Mouse (Mus musculus) monocyte, adult 5-6 weeks (primary cell): ENCODE results near the gene Rbm4. TPM values are rescaled to one million over a fixed set of nuclear protein-coding genes. Genes with fewer than 3 reads are reported as not detected.

ENCODE experiments used
- ATAC-seq: fragments of 153-309, 156-312 bp; replicated peaks from 2 replicates; pipeline ENCODE4 v1.8.0; 2017; ENCODE audit warnings: mild to moderate bottlenecking; ENCODE audit not compliant: low TSS enrichment, insufficient number of reproducible peaks, severe bottlenecking, poor library complexity, low FRiP score
- total RNA-seq: library from RNA; stranded (forward); fragments of 200-1000, 200-491, 200-594 nt; gene quantifications from 3 replicates; pipeline ENCODE4 v1.2.3, GENCODE M21; 2017

Rbm4 gene
- total RNA-seq, 1 experiment from 2014 or later, result 84.7 TPM

DNA sequence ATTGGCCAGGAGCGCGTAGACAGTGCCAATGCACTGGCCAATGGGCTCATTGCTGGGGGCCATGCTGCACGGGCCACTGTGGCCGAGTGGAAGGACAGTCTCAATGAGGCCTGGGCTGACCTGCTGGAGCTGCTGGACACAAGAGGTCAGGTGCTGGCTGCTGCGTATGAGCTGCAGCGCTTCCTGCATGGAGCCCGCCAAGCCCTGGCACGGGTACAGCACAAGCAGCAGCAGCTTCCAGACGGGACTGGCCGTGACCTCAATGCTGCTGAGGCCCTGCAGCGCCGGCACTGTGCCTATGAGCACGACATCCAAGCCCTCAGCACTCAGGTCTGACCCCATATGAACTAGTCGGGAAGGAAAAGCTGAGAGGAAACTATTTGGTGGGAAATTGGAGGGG is 47.1 kb downstream of the Rbm4 start:
- no peak for ATAC-seq

DNA sequence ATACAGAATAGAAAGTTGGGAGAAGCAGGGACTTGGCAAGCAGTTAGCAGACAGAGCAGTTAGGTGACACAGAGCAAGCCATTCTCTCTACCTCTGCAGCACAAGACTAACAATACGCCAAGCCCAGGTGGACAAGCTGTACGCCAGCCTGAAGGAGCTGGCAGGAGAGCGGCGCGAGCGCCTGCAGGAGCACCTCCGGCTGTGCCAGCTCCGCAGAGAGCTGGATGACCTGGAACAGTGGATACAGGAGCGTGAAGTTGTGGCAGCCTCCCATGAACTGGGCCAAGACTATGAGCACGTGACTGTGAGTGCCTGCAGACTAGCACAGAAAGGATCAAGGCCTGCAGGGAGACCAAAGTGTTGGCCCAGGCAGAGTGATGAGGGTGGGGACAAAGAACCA is 48.0 kb downstream of the Rbm4 start:
- ATAC-seq, result no peak

DNA sequence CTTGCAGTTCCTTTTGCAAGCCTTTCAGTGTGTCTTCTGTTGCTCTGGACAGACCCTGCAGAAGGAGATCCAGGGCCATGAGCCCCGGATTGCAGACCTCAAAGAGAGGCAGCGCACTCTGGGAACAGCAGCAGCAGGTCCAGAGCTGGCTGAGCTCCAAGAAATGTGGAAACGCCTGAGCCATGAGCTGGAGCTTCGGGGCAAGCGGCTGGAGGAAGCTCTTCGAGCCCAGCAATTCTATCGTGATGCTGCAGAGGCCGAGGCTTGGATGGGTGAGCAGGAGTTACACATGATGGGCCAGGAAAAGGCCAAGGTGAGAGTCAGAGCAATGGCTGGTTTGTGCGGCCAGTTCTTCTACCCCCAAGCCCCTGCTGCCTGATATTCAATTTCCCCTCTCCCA is 48.6 kb downstream of the Rbm4 start:
- ATAC-seq, result no peak

DNA sequence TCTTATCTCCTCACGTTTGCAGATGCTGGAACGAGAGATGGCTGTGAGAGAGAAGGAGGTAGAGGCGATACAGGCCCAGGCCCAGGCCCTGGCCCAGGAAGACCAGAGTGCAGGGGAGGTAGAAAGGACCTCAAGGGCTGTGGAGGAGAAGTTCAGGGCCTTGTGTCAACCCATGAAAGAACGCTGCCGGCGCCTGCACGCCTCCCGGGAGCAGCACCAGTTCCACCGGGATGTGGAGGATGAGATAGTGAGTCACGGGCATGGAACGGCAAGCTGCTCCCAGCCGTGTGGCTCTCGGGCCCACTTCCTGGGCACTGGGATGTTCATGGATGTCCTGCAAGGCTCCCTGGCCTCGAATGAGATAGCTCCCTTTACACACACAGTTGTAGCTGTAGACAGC is 49.7 kb downstream of the Rbm4 start:
- ATAC-seq, result no peak

DNA sequence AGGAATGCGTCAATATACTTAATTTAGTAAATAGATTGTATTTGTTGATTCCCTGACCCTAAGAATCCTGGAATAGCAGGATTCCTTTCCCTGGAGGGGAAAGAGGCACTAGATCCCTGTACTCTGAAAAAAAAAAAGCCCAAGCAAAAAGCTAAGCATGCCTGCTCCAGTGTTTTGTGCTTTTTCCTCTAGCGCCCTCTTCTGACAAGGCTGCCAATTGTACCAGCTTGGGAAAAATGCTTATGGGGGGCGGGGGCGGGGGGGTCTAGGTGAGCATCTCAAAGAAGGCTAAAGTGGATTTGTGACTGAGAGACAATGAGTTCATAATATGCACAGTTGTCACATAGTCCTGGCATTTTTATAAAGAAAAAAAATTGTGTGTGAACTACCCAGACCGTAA is 50.2 kb downstream of the Rbm4 start:
- ATAC-seq, result no peak

DNA sequence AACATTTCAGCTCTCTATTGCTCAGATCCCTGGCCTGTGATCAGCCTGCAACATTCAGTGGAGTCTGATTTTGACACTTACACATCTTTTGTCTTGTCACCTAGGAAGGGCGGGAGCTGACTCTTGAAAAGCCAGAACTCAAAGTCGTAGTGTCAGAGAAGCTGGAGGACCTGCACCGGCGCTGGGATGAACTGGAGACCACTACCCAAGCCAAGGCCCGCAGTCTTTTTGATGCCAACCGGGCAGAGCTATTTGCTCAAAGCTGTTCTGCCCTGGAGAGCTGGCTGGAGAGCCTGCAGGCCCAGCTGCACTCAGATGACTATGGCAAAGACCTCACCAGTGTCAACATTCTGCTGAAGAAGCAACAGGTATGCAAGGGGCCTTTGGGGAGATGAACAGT is 51.5 kb downstream of the Rbm4 start:
- ATAC-seq, result no peak

DNA sequence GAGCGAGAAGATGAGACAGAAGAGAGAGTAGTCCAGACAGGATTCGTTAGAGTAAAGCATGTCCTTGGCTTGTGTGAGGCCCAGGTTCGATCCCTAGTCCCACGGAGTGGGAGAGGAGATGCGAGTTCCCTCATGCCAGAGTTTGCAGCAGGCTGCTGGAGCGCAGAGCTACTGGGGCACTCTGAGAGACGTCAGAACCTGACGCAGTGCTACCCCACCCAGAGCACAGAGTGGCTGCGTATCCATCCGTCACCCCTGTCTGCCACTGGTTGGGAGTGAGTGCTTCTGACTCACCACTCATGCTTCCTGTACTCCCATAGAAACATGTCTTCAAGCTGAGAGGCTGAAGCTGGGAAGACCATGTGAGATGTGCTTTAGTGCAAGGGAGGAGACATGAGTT is 52.2 kb downstream of the Rbm4 start:
- ATAC-seq, result no peak

DNA sequence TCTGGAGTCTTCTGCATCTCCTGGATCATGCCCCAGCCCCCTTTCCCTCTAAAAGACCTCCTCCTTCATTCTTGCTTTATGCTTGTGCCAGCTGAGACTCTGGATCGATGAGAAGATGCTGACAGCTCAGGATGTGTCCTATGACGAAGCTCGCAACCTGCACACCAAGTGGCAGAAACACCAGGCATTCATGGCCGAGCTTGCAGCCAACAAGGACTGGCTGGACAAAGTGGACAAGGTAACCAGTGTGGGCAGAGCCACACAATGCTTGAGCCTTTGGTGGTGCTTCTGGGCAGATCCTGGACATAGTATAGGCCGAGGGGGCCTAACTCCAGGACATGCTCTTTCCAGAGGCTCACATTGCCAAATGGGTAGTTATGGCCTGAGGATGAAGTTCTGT is 53.9 kb downstream of the Rbm4 start:
- ATAC-seq, result no peak

DNA sequence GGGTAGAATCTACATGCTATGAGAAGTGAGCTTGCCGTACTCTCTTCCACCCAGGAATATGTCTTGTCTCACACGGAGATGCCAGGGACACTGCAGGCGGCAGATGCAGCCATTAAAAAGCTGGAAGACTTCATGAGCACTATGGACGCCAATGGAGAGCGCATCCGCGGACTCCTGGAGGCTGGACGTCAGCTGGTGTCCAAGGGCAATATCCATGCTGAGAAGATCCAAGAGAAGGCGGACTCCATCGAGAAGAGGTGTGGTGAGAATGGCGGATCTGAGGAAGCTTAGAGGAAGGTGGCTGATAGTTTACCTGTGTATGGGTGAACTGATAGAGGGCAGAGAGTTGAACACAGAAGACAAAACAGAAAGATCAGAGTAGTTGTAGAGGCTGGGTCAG is 54.6 kb downstream of the Rbm4 start:
- no peak for ATAC-seq

DNA sequence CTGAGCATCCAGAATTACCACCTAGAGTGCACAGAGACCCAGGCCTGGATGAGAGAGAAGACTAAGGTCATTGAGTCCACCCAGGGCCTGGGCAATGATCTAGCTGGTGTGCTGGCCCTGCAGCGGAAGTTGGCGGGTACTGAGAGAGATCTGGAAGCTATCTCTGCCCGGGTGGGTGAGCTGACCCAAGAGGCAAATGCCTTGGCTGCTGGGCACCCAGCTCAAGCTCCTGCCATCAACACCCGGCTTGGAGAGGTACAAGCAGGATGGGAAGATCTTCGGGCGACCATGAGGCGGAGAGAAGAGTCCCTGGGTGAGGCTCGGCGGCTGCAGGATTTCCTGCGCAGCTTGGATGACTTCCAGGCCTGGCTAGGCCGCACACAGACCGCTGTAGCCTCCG is 55.8 kb downstream of the Rbm4 start:
- ATAC-seq, result no peak

Other genes with a start within 250 kb of the Rbm4 start
- gene Lrfn4, start 178.2 kb downstream of the Rbm4 start, total RNA-seq, result not detected in 3 replicates
- 16.7 to 27.3 TPM (median 27.2 TPM) in 3 replicates for gene Rce1, start 168.3 kb downstream of the Rbm4 start, total RNA-seq
- gene Gm960, start 95.2 kb downstream of the Rbm4 start, total RNA-seq, result not detected in 3 replicates
- gene Sptbn2, start 82.7 kb downstream of the Rbm4 start, total RNA-seq, result not detected in 3 replicates
- gene Rbm4b, start 37.4 kb downstream of the Rbm4 start, total RNA-seq, result 12.2 to 30.8 TPM (median 24.9 TPM) in 3 replicates
- 15.1 to 25.6 TPM (median 19.0 TPM) in 3 replicates for gene Gm21992, start 17.7 kb upstream of the Rbm4 start, total RNA-seq
- 6.2 to 21.3 TPM (median 6.9 TPM) in 3 replicates for gene Rbm14, start 17.7 kb upstream of the Rbm4 start, total RNA-seq
- 18.7 to 42.7 TPM (median 33.6 TPM) in 3 replicates for gene Ccs, start 45.4 kb upstream of the Rbm4 start, total RNA-seq
- gene Ccdc87, start 45.5 kb upstream of the Rbm4 start, total RNA-seq, result not detected in 3 replicates
- gene Ctsf, start 61.2 kb upstream of the Rbm4 start, total RNA-seq, result 0.39 TPM in 1 of 3 replicates, not detected in the others
- 0.10 to 1.7 TPM in 2 of 3 replicates, not detected in the other for gene Actn3, start 84.0 kb upstream of the Rbm4 start, total RNA-seq
- gene Zdhhc24, start 84.8 kb upstream of the Rbm4 start, total RNA-seq, result 5.2 to 12.4 TPM (median 10.3 TPM) in 3 replicates
- gene Bbs1, start 112.7 kb upstream of the Rbm4 start, total RNA-seq, result 0.29 TPM in 1 of 3 replicates, not detected in the others
- gene Dpp3, start 134.4 kb upstream of the Rbm4 start, total RNA-seq, result 38.4 to 56.8 TPM (median 49.0 TPM) in 3 replicates
- gene Peli3, start 149.2 kb upstream of the Rbm4 start, total RNA-seq, result not detected in 3 replicates
- 17.6 to 27.9 TPM (median 17.8 TPM) in 3 replicates for gene Mrpl11, start 168.2 kb upstream of the Rbm4 start, total RNA-seq
- not detected in 3 replicates for gene Npas4, start 196.4 kb upstream of the Rbm4 start, total RNA-seq
- gene Slc29a2, start 230.0 kb upstream of the Rbm4 start, total RNA-seq, result 0.97 TPM in 1 of 3 replicates, not detected in the others
- gene B4gat1, start 244.9 kb upstream of the Rbm4 start, total RNA-seq, result 5.1 to 6.9 TPM in 2 of 3 replicates, not detected in the other
- gene AC124502.3, start 245.0 kb upstream of the Rbm4 start, total RNA-seq, result 4.3 TPM in 1 of 3 replicates, not detected in the others
- gene Brms1, start 247.5 kb upstream of the Rbm4 start, total RNA-seq, result 16.6 to 60.3 TPM (median 46.3 TPM) in 3 replicates